Mouse (Mus musculus): Measurements from ENCODE around the gene Rap1gds1.

The Rap1gds1 gene

DNA sequence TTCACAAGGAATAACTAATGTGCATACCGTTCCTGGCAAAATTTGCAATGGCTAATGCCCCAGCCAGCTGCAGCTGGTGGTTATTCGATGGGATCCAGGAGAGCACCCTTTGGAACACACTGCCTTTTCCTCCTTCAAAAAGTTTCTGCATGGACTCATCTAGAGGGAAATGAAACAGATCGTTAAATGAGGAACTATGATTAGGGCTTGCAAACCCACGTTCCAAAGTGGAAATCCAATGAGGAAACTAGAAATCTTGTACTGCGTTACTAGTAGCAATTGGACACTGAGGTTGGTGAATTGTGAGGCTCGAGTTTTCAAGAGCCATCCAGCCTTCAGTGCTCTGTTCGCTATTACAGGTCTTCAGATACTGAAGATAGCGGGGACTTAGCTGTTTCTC, 116.5 kb downstream of the Rap1gds1 start:
- Histone ChIP-seq H3K4me3 (replicated peaks; ENCODE audit: low read length) (no peak overlapping the region), H3K9me3 (ENCODE audit: low read length) (no peaks in the 10 kb centered on the region), H3K36me3 (ENCODE audit: insufficient read depth, low read length) (peaks cover 50% of the 10 kb centered on the region), H3K27me3 (ENCODE audit: insufficient read depth, low read length) (no peaks in the 10 kb centered on the region), H3K4me1 (replicated peaks; ENCODE audit: low read depth, low read length) (no peaks in the 10 kb centered on the region)
- TF ChIP-seq CTCF (conservative IDR thresholded peaks at IDR 0.05; ENCODE audit: low read length) (no peak), POU5F1 (IDR thresholded peaks at IDR 0.05; ENCODE audit: borderline replicate concordance, low read length) (no peak), NANOG (IDR thresholded peaks at IDR 0.05; ENCODE audit: borderline replicate concordance, low read length) (no peak)

DNA sequence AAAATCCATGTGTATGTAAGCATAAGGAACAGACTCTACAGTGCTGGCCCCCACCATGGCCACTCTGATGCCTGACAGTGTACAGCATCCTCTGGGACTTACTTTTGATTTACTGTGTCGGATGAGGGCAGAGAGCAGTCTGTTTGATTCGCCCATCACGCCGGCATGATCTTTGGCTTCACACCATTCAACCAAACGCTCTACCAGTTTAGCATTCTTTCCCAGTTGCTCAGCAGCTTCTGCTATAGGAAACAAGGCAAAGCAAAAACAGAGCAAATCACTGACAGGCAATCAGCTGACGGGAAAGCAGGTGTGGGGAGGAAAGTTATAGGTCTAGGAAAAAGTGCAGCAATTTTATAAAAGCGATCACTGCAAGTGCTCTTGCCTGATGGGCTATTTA, 119.8 kb downstream of the Rap1gds1 start:
- H3K9me3 ChIP-seq (ENCODE audit: low read length): no peaks in the 10 kb centered on the region
- no peaks in the 10 kb centered on the region for H3K27me3 ChIP-seq (ENCODE audit: insufficient read depth, low read length)
- H3K4me1 ChIP-seq (replicated peaks; ENCODE audit: low read depth, low read length): no peaks in the 10 kb centered on the region
- H3K4me3 ChIP-seq (replicated peaks; ENCODE audit: low read length): no peak overlapping the region
- peaks cover 38% of the 10 kb centered on the region for H3K36me3 ChIP-seq (ENCODE audit: insufficient read depth, low read length)
- no peak for TF ChIP-seq CTCF (conservative IDR thresholded peaks at IDR 0.05; ENCODE audit: low read length)
- TF ChIP-seq NANOG (IDR thresholded peaks at IDR 0.05; ENCODE audit: borderline replicate concordance, low read length): no peak
- no peak for TF ChIP-seq POU5F1 (IDR thresholded peaks at IDR 0.05; ENCODE audit: borderline replicate concordance, low read length)

DNA sequence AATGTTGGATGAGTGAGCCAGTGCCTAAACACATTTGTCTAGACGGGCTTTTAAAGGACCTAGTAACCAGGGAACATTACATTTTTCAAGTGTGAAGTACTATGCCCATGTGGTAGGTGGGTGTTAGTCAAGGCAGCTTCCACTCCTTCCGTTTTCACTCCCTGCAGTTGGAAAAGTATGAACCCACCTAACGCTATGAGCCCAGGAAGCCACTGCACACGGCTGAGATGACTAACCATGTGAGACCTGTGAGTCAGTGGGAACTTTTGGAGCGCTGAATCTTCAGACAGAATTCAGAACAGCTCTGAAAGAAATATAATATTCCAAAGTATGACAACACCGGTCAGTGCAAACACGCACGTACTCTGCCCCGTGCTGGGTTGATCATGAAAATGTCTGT, 125.9 kb downstream of the Rap1gds1 start:
- no peaks in the 10 kb centered on the region for H3K9me3 ChIP-seq (ENCODE audit: low read length)
- TF ChIP-seq NANOG (IDR thresholded peaks at IDR 0.05; ENCODE audit: borderline replicate concordance, low read length): no peak
- no peak for TF ChIP-seq CTCF (conservative IDR thresholded peaks at IDR 0.05; ENCODE audit: low read length)
- TF ChIP-seq POU5F1 (IDR thresholded peaks at IDR 0.05; ENCODE audit: borderline replicate concordance, low read length): no peak
- H3K4me3 ChIP-seq (replicated peaks; ENCODE audit: low read length): no peak overlapping the region
- H3K27me3 ChIP-seq (ENCODE audit: insufficient read depth, low read length): no peaks in the 10 kb centered on the region
- no peaks in the 10 kb centered on the region for H3K4me1 ChIP-seq (replicated peaks; ENCODE audit: low read depth, low read length)
- H3K36me3 ChIP-seq (ENCODE audit: insufficient read depth, low read length): peaks cover 11% of the 10 kb centered on the region; the same call in 1 of the 2 replicates

DNA sequence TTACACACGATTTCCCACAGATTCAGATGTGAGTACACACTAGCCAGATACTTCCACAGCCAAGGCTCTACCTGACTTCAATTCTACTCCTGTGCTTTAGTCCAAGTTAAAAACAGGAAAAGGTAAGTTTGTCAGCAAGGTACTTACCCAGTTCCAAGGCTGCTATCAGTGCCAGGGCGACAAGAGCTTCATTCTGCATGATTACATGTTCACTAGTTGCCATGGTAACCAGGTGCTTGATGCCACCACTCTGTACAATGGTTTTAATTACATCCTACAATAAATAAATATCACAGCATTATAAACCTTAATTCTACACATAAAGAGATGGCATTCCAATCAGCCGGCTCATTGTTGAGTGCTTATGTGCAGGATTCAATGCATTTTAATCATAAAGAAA, 129.5 kb downstream of the Rap1gds1 start:
- H3K4me3 ChIP-seq (replicated peaks; ENCODE audit: low read length): no peak overlapping the region
- TF ChIP-seq POU5F1 (IDR thresholded peaks at IDR 0.05; ENCODE audit: borderline replicate concordance, low read length): no peak
- no peaks in the 10 kb centered on the region for H3K9me3 ChIP-seq (ENCODE audit: low read length)
- no peaks in the 10 kb centered on the region for H3K27me3 ChIP-seq (ENCODE audit: insufficient read depth, low read length)
- peaks cover 12% of the 10 kb centered on the region; the same call in 1 of the 2 replicates for H3K36me3 ChIP-seq (ENCODE audit: insufficient read depth, low read length)
- no peaks in the 10 kb centered on the region for H3K4me1 ChIP-seq (replicated peaks; ENCODE audit: low read depth, low read length)

DNA sequence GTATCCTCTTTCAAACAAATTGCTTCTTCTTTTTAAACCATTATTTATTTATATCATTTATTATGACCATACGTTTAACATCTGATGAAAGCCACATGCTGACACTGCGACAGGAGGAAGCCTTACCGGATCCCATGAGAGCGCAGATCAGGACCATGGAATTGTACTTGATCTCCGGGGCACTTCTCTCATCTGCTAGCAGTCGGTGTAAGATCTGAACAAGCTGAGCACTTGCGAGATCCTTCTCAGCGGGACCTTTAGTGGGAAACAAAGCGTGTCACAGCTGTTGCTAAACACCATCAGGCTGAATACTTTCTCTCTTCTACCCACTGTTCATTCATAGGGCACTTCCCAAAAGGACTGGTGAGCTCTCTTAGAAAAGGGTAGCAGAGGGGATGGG, 133.4 kb downstream of the Rap1gds1 start:
- H3K4me1 ChIP-seq (replicated peaks; ENCODE audit: low read depth, low read length): no peaks in the 10 kb centered on the region
- 0 out of 2 replicates have a peak, but pooled peaks cover 2% of the 10 kb centered on the region for H3K9me3 ChIP-seq (ENCODE audit: low read length)
- H3K4me3 ChIP-seq (replicated peaks; ENCODE audit: low read length): no peak overlapping the region
- H3K27me3 ChIP-seq (ENCODE audit: insufficient read depth, low read length): no peaks in the 10 kb centered on the region
- peaks cover 26% of the 10 kb centered on the region for H3K36me3 ChIP-seq (ENCODE audit: insufficient read depth, low read length)
- TF ChIP-seq POU5F1 (IDR thresholded peaks at IDR 0.05; ENCODE audit: borderline replicate concordance, low read length): no peak
- no peak for TF ChIP-seq NANOG (IDR thresholded peaks at IDR 0.05; ENCODE audit: borderline replicate concordance, low read length)
- no peak for TF ChIP-seq CTCF (conservative IDR thresholded peaks at IDR 0.05; ENCODE audit: low read length)

DNA sequence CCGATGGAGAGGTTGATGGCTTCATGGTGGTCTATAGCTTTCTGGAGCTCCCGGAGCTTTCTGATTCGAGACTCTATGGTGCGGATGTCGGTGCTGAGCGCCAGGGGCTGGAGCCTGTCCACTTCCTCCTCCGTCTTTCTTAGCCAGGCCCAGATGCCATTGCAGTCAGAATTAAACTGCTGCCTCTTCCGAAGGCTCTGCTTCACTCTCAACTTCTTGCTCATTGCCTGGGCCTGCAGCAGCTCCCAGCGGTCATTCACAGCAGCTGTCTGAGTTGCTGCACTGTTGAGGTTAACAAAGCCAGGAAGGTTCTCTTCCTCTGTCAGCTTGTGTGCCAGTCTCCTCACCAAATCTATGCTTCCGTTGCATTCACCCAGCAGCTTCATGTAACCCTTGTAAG, 137.8 kb downstream of the Rap1gds1 start:
- Histone ChIP-seq H3K36me3 (ENCODE audit: insufficient read depth, low read length) (peaks cover 24% of the 10 kb centered on the region), H3K4me1 (replicated peaks; ENCODE audit: low read depth, low read length) (no peaks in the 10 kb centered on the region), H3K4me3 (replicated peaks; ENCODE audit: low read length) (no peak overlapping the region), H3K27me3 (ENCODE audit: insufficient read depth, low read length) (no peaks in the 10 kb centered on the region), H3K9me3 (ENCODE audit: low read length) (0 out of 2 replicates have a peak, but pooled peaks cover 4% of the 10 kb centered on the region)
- TF ChIP-seq CTCF (conservative IDR thresholded peaks at IDR 0.05; ENCODE audit: low read length): no peak
- no peak for TF ChIP-seq POU5F1 (IDR thresholded peaks at IDR 0.05; ENCODE audit: borderline replicate concordance, low read length)
- TF ChIP-seq NANOG (IDR thresholded peaks at IDR 0.05; ENCODE audit: borderline replicate concordance, low read length): no peak

DNA sequence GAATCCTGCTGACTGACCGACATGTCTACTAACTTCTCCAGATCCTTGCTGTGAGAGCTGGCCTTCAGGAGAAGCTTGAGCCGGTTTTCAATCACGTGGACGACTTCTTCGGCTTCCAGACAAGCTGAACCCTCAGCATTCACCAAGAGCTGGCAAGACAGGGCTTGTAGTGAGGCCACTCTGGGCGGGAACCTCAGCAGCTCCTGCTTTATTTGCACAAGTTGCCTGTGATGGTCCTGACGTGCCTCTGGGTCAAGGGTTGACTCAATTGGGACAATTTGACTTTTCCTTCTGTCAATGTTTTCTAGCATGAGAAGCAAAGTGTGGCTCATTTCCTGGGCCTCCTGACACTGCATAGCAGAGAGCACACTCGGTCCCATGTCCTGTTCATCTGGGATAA, 138.2 kb downstream of the Rap1gds1 start:
- Histone ChIP-seq H3K36me3 (ENCODE audit: insufficient read depth, low read length) (peaks cover 24% of the 10 kb centered on the region), H3K27me3 (ENCODE audit: insufficient read depth, low read length) (no peaks in the 10 kb centered on the region), H3K9me3 (ENCODE audit: low read length) (0 out of 2 replicates have a peak, but pooled peaks cover 4% of the 10 kb centered on the region), H3K4me1 (replicated peaks; ENCODE audit: low read depth, low read length) (no peaks in the 10 kb centered on the region), H3K4me3 (replicated peaks; ENCODE audit: low read length) (no peak overlapping the region)
- TF ChIP-seq CTCF (conservative IDR thresholded peaks at IDR 0.05; ENCODE audit: low read length) (no peak), POU5F1 (IDR thresholded peaks at IDR 0.05; ENCODE audit: borderline replicate concordance, low read length) (no peak), NANOG (IDR thresholded peaks at IDR 0.05; ENCODE audit: borderline replicate concordance, low read length) (no peak)

DNA sequence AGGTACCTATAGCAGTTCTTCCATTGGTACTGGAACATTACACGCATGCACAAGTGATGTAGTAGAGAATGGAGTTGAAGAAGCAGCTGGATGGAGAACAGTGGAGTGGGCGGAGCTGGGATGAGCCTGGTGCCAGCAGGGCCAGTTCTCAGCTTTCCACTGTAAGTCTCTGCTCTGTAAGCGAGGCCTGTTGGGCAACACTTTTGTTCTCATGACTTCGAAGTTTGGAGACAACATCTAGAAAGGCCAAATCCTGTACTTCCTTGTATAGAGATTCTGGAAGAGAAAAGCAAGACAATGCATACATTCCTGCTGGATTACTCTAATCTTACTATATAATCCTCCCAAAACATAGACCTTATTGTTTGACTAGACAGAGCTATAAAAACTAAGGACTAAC, 147.6 kb downstream of the Rap1gds1 start:
- no peak for TF ChIP-seq CTCF (conservative IDR thresholded peaks at IDR 0.05; ENCODE audit: low read length)
- no peak for TF ChIP-seq POU5F1 (IDR thresholded peaks at IDR 0.05; ENCODE audit: borderline replicate concordance, low read length)
- TF ChIP-seq NANOG (IDR thresholded peaks at IDR 0.05; ENCODE audit: borderline replicate concordance, low read length): no peak
- no peaks in the 10 kb centered on the region for H3K9me3 ChIP-seq (ENCODE audit: low read length)
- no peak overlapping the region for H3K4me3 ChIP-seq (replicated peaks; ENCODE audit: low read length)
- no peaks in the 10 kb centered on the region for H3K27me3 ChIP-seq (ENCODE audit: insufficient read depth, low read length)
- no peaks in the 10 kb centered on the region for H3K4me1 ChIP-seq (replicated peaks; ENCODE audit: low read depth, low read length)
- H3K36me3 ChIP-seq (ENCODE audit: insufficient read depth, low read length): peaks cover 18% of the 10 kb centered on the region

DNA sequence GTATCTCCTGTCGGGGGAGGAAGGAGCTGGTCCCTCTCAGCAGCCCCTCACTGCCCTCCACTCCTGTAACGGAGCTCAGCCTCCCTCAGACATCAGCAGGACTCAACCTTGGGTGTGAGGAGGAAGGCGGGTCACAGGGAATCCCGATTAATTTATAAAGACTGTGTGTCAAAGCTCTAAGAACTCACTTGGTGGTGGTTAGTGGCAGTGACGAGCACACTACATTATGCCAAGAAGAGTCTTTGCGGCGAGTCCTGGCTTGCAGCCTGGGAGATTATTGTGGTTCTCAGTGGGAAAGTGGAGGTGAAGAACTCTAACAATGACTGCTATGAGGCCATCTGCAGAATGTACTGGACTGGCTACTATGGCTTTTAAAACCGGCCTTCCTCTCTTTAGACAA, 148.8 kb downstream of the Rap1gds1 start:
- no peaks in the 10 kb centered on the region for H3K27me3 ChIP-seq (ENCODE audit: insufficient read depth, low read length)
- no peaks in the 10 kb centered on the region for H3K9me3 ChIP-seq (ENCODE audit: low read length)
- no peak for TF ChIP-seq POU5F1 (IDR thresholded peaks at IDR 0.05; ENCODE audit: borderline replicate concordance, low read length)
- TF ChIP-seq NANOG (IDR thresholded peaks at IDR 0.05; ENCODE audit: borderline replicate concordance, low read length): no peak
- no peak for TF ChIP-seq CTCF (conservative IDR thresholded peaks at IDR 0.05; ENCODE audit: low read length)
- H3K4me3 ChIP-seq (replicated peaks; ENCODE audit: low read length): no peak overlapping the region
- no peaks in the 10 kb centered on the region for H3K4me1 ChIP-seq (replicated peaks; ENCODE audit: low read depth, low read length)
- peaks cover 18% of the 10 kb centered on the region for H3K36me3 ChIP-seq (ENCODE audit: insufficient read depth, low read length)

Measured in E14TG2a.4 (cell line).